Mouse (Mus musculus): ENCODE measurements around the gene Rtn4rl2. TPM values are rescaled to one million over a fixed set of nuclear protein-coding genes. Genes with fewer than 3 reads are reported as not detected.
"Not testable (repeated sequence)": the region's sequence is repeated elsewhere in the genome, so short reads cannot be mapped to it uniquely, and the experiment has no call there.

Rtn4rl2 gene
- total RNA-seq (2021) = under 1 TPM; 0.52 to 0.62 TPM
- long read RNA-seq, experiment 1, partial matches to known transcripts = 0 of 3 reads
- long read RNA-seq, experiment 1, other reads (novel, unspliced or antisense) = 1 of 3 reads
- long read RNA-seq, experiment 2 = 0 reads

DNA sequence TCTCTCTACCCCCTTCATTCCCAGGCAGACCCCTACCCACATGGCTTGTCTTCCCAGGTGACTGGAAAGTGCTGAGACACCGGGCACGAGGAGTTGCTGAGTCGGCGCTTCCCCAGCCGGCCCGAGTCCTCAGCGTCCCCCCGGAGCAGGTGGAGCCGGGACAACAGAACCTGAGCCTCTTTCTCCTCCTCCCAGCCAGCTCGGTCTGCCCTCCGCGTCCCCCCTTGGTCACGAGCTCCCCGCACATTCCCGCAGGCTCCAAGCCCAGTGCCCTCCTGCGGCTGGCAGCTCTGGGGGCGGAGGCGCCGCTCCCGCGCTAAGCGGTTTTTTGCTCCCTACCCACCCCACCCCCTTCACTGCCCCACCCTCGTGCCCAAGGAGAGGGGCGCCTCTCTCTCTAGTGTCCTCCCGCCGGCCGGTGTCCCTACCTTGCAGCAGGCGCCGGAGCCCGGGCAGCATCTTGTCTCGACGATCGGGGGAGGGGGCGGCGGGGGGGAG is at the start of gene Rtn4rl2:
Gene Rtn4rl2, minus strand, starts transcription at position 477 of the 498 bp plus-strand sequence.
- no peak for DNase-seq (ENCODE audit: low spot score)

DNA sequence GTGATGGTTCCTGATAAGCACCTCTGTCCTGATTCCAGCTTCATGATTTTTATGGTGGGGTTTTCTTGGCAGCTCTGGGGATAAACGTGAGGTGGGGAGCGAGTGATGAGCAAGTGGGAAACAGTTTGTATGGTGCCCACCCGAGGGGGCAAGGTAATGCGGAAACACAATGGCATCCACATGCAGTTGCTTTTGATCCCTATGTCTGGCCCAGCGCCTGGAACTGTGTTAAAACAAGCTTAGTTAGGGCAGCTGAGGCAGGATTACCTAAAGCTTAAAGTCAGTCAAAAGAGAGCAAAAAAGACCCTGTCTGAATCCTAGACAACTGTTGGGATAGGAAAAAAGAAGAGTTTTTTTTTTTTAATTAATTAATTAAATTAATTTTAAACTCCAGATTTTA is 48.6 kb upstream of the Rtn4rl2 start:
- no peak for DNase-seq (ENCODE audit: low spot score)

DNA sequence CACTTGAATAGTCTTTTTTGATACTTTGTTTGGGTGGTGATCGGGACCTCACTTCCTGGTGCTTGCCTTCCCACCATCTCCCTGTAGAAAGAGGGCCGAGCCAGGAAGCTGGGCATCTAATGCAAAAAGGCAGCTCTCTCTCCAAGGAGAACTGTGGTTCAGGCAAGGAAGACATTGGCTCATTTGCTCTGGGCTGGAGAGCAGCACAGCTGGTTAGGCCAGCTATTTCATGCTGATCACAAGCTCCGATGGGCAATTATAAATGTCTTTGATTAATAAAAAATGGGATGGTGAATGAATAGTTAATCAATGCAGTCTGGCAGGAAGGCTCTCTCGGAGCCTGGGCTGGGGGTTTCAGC is 48.1 kb upstream of the Rtn4rl2 start:
- no peak for DNase-seq (ENCODE audit: low spot score)

DNA sequence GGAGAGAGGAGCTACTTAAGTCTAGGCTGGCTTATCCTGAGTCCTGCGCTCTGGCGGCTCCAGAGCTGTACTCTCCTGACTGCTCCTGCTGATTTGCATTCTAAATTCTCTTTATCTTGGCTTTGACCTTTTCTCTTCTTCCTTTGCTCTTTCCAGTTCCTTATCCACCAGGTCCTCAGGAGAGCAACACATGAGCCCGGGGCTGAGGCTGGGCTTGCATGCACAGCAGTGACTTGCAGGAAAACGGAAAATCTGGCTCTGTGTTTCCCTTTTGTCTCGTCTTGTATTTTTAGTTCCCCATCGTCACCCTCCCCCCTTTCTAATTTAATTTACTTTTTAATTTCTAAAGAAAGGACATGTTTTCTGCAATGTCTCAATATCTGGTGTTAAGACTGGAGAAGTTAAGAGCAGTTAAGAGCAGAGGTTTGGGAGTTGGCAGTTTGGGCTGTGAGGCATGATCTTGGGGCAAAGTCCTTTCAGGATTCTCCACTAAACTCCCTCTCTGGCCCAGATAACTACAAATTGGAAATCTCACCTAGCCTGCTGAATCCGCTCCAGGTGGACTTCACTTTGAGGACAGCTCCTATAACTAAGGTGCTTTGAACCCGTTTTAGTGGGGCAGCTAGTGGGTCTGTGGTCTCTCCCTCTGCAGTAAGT is 47.6 kb upstream of the Rtn4rl2 start:
- no peak for DNase-seq (ENCODE audit: low spot score)

DNA sequence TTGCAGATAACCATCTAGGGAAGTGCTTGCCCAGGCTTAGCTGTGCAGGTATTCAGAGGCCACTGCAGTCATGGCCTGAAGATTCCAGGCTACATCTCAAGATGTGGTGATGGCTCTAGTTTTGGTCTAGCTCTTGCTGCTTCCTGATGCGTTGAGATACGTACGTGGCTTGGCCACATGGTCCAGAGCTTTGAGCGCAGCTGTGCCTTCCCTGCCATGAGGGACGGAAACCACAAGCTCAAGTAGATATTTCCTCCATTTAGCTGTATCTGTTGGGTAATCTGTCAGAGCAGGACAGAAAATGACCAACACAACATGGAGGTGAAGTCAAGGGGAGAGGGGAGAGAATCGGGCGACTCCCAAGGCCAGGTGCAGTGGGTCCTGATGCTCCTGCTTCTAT is 43.7 kb upstream of the Rtn4rl2 start:
- DNase-seq (ENCODE audit: low spot score) = no peak

DNA sequence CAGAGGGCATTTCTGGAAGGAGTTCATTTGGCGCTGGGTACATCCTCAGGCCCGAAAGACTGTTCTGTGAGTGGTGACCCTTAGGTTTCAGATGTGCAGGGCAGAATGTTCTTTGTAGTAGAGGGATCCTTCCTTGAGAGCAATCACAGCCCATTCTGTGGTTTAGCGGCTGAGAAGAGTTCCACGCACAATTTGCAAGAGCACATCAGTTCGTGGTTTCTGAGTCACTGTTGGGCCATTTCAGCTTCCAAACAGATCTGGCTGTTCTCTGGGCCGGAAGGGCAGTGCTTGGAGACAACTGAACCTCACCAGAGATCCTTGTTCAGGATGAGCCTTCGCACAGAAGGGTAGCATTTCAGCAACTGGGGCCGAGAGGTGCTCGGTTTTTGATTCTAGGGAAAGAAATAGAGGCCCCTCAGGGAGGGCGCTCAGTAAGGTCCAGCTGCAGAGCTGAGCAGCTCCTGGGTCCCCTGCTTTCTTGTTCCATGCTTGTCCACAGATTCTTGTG is 33.1 kb upstream of the Rtn4rl2 start:
- DNase-seq (ENCODE audit: low spot score) = no peak

DNA sequence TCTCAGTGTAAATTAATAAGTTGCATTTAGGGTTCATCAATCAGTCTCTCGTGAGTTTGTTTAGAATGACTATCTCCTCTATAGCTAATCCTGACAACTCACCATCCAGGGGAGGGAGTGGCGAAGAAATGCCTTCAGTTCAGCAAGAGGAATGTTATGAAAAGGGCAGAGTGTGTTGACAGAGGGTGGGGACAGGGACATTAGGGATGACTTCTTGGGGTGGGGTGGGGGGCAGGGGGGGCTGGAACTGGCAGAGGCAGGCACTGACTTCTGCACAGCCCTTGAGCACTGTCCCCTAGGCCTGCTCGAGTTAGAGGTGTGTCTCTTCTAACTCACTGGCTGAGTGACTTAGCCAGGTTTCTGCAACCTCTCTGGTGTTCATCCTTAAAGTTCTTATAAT is 31.7 kb upstream of the Rtn4rl2 start:
- DNase-seq (ENCODE audit: low spot score) = no peak

DNA sequence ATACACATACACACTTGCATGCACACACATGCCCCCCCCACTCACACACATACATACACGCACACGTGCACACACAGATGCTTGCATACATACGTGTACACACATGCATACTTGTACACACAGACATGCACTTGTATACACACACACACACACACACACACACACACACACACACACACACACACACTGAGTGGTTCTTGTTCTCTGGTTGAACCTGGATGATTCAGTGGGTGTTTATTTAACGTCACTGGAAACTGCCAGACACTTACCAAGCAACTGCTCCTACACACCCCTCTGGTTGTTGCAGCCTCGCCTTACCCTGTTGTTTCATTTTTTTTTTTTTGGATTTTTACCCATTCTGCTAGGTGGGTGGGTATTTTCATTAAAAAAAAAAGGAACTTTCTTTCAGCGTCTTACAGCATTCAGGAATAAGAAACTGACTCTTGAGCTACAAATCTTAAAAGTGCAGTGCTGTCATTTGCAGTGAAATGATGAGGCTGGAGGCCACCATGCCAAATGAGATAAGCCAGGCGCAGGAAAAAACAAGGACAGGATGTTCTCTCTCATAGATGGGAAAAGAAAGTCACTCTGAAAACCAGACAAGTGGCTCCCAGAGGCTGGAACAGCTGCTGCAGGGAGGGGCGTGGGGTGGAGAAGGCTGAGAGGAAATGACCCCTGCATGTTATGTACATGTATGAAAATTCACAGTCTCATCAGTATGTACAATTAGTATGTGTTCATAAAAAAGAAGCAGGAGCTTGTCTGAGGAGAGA is 30.2 kb upstream of the Rtn4rl2 start:
- DNase-seq (ENCODE audit: low spot score) = peak; percentile 64

DNA sequence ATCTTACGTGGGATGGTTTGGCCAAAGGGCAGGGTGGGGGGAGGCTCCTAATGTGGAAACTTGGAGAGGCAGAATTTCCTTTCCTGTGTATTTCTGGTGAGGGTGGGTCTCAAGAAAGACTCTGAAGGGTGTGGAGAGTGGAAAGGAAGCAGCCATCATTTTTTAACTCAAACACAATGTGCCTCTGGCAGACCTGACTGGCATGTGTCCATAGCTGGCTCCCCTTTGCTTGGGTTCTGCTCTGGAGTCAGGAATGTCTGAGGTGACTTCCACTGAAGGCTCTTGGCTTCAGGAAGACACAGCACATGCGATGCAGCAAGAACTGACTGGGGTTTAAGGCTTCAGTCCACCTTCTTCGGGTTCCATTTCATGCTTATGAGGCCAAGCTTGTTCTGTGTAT is 28.8 kb upstream of the Rtn4rl2 start:
- DNase-seq (ENCODE audit: low spot score) = peak; percentile 28

DNA sequence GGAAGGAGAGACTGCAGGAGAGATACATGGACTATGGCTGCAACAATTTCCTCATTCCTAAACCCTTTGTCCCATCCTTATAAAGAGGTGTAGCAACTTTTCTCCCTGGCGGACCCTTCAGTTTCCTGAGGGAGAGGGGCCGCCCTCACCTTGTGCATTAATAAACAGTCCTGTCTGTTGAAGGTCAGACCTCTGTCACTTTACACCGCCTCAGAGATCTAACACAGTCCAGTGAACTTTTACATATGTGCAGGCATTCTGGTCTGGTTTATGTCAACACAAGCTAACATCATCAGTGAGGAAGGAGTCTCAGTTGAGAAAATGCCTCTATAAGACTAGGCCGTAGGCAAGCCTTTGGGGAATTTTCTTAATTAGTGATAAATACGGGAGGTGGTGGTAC is 27.4 kb upstream of the Rtn4rl2 start:
- DNase-seq (ENCODE audit: low spot score) = no peak

DNA sequence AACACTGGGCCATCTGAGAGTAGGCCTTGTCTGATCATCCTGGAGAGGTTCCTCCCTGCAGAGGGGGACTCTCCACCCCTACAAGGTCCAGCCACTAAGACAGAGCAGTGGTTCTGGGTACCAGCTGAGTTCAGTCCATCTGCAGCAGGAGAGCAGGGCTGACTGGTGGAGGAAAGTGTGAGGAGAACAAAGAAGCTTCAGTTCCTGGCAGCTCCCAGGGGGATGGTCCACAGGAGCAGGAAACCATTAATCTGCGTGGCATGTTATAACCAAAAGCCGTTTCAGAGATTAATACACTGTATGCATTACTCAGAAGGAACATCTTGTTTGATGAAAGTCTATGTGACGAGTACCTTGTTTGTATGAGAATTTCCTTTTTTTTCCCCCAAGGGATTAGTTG is 26.2 kb upstream of the Rtn4rl2 start:
- no peak for DNase-seq (ENCODE audit: low spot score)

DNA sequence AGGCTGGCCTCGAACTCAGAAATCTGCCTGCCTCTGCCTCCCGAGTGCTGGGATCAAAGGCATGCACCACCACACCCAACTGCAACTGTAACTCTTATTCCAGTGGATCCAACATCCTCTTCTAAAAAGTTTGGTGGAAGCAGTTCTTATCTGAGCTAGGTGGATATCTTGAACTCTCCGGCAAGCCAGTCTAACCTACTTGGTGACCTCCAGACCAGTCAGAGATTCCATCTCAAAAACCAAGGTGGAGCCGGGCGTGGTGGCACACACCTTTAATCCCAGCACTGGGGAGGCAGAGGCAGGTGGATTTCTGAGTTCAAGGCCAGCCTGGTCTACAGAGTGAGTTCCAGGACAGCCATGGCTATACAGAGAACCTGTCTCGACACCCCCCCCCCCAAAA is 10.2 kb upstream of the Rtn4rl2 start:
- DNase-seq (ENCODE audit: low spot score) = not testable (repeated sequence)

DNA sequence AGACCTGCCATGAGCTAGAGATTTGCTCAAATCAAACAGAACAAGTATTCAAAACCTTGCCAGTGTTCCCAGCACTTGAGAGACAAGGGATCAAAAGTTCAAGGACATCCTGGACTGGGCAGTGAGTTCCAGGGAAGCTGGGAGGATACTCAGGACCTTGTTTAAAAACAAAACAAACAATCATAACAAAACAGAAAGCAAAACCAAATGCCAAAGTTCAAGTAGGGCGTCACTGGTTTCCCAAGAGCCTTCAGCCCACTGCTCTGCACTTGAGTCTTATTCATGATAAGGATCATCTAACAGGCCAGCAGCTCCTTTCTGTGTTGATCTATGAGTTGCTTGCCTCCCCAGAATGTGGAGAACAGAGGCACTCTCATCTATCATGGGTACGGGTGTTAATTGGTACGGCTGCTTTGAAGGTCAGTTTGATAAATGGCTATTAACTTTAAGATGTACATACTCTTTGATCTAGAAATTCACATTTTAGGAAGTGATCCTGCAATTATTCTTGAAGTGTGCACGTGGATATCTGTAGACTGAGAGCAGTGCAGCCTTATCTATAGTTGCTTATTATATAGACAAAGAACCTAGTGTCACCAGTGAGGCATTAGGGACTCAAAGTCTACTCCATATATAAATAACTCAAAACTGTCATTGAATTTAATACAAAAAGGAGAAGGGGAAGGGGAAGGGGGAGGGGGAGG is 9.1 kb upstream of the Rtn4rl2 start:
- DNase-seq (ENCODE audit: low spot score) = no peak

DNA sequence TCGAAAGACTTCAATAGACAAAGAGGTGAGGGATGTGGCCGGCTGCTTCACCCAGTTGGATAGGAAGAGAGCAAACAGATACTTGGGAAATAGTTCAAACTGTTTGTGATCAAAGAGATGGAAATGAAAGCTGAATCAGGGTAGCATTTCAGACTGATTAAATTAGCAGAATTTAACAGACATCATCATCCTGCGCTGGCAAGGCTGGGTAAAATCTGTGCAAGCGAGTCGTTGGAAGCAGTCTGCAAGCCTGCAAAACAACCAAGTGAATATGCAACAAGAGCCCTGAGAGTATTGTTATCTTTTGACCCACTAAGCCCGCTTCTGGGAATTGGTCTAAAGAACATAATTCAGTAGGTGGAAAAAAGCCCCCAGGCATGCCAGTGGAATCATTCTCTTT is 6.8 kb upstream of the Rtn4rl2 start:
- DNase-seq (ENCODE audit: low spot score) = no peak

DNA sequence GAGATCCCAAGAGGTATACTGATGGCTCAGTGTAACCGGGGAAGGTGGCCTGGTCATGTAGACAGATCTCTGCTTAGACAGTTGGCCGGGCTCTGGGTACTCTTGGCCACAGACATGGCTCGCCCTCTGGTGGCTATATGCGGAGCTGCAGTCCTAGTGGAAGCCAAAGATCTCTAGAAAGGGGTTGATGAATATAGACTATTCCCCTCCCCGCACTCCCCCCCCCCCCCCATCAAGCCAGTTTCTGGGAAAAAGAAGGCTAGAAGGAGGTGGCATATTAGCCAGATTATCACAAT is 3.5 kb upstream of the Rtn4rl2 start:
- peak; percentile 90 for DNase-seq (ENCODE audit: low spot score)

DNA sequence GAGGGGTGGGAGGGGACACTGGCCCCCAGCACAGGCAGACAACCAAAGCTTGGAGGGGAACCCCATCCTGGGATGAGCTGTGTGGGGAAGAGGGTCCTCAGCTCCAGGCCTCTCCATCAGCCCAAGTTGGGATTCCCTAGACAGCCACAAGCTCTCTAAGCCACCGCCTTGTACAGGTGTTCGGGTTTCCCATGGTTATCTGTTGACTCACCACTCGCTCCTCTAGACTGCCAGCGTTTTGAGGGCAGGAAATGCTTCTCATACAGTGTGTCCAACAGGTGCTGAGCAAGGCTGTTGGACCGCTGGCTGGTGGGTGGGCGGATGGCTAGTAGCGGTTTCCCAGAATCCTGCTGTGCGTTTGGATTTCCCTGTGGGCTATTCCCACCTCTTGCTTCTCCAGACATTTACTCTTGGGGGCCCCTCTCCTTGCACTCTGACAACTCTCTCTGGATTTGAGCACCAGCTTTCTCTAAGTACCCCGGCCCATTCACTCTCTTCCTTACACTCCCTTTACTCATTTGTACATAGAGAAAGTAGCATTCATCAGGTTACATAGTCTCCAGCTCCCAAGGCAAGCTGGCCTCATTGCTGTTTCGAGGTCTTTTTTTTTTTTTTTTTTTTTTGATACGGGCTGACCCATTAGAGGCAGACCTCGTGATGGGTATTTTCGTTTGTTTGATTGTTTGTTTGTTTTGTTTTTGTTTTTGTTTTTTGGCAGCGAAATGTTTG is 3.0 kb upstream of the Rtn4rl2 start:
- DNase-seq (ENCODE audit: low spot score) = no peak

DNA sequence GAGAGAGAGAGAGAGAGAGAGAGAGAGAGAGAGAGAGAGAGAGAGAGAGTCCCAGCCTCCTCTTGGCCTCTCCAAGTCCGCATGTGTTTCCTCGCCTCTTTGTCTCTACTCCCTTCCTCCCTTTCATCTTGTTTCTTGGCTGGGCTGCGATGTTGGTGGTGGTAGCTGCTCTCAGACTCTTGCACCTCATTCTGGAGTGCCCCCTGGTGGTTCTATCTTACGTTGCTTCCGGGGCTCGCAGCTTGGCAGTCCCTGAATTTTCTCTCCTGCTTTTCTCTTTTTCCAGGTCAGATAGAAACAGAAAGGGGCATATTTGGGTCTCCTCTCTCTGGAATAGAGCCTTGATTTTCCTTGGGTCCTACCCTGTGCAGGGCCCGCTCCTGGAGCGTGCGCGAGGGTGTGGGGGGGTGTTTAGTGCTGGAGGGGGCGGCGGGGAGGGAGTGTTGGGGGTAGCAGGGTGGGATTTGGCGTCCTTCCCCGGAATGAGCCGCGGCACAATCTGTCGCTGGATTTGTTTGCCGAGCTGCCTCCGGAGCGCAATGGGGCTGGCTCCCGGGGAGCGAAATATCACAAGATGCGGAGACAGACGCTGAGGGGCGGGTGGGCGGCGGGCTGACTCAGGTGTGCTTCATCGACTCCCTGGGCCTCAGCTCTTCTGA is 2.3 kb upstream of the Rtn4rl2 start:
- DNase-seq (ENCODE audit: low spot score) = peak; percentile 82

DNA sequence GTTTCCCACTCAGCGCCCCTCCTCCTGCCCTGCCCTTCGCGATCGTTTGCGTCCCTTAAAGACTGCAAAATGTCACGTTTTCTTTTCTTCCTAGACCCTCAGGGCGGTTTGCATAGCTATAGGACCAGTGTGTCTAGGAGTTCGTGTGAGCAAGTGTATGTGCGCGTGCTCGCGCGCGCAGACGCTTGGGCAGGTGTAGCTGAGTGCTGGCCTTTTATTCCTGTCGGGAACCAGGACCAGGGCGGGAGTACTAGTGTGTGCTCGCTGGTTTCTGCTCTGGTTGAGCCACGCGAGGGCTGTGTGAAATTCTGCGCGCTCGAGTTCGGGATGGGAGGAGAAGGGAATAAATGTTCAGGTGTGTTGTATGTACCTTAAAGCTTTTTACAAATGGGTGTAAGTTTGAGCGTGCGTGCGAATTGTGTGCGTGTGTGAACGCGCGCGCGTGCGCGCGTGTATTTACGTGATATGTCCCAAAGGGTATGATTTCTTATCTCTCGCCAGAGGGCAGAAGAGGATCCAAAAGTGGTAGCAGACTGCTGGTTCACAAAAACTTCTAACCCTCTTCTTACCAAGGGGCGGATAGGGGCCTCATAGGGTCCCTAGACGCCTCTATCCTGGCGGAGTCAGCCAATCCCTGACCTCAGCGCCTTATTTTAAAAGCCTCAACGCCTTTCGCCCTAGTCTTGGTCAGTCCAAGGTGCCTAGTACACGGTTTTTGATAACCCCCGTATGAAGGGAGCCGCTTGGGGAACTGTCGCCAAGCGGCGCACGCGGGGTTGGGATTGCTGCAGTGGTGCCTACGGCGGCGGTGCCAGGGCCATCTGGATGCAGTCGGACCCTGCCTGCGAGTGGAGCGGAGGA is 1.1 kb upstream of the Rtn4rl2 start:
- DNase-seq (ENCODE audit: low spot score) = no peak

DNA sequence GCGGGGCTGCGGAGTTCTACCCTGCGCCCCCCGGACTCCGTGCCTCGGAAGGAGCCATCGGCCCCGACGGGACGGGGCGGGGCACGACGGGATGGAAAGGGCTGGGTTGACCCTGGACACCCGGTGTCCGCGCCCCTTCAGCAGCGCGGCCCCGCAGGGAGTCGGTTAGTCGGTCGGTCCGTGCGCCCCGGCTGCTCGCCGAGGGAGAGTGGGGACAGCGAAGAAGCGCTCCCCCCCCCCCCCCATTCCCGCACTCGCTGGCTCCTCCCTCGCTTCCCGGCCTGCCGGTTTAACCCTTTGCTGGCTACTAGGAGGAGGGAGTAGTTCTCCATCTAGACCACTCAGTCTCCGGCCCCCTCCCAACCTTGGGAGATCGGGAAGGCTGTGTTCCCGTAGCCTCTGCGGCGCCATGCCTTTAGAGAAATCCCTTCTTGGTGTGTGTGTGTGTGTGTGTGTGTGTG is 341 bp upstream of the Rtn4rl2 start:
- no peak for DNase-seq (ENCODE audit: low spot score)

All from gastrocnemius, adult 18-20 months (tissue).